Mouse (Mus musculus): ENCODE results near the gene Izumo2.

- TF ChIP-seq CTCF (IDR thresholded peaks at IDR 0.05; ENCODE audit: low read depth) (no peak), EP300 (IDR thresholded peaks at IDR 0.05; ENCODE audit: low read depth) (no peak)
Observed at GRCm38 (mm10) chr7:44760366-44760765, 51.8 kb downstream of the Izumo2 start.
